Mouse (Mus musculus): ENCODE data around the gene Chd2.

DNA sequence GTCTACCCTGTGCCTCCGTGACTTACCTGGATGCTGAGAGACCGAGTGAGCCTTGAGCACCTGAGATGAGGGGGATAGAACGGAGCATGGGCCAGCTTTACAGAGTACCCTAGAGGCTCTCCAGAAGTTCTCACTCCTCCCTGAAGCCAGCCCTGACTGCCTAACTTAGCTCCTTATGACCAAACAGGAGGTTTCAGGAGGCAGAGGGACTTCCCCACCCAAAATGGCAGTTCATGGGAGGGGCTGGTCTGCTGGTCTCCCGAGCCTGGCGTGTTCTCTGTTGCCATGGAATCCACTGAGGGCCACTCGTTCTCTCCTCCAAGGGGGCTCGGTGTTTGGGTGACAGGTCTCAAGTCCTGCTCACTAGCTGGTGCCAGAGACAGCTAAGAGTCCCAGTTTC is 130.1 kb downstream of the Chd2 start:
- TF ChIP-seq POLR2A (IDR thresholded peaks at IDR 0.05; ENCODE audit: control insufficient read depth, extremely low read depth, insufficient read depth, low read length, poor library complexity) (no peak), CTCF (IDR thresholded peaks at IDR 0.05; ENCODE audit: borderline replicate concordance, control insufficient read depth, extremely low read depth, insufficient read depth, low read length, poor library complexity) (no peak)
